Mouse (Mus musculus): ENCODE results near the gene Zfp398. TPM values are rescaled to one million over a fixed set of nuclear protein-coding genes. Genes with fewer than 3 reads are reported as not detected.
A peak's percentile ranks its signal among the peaks of the same experiment; 100 is the strongest.
"Not testable (repeated sequence)": the region's sequence is repeated elsewhere in the genome, so short reads cannot be mapped to it uniquely, and the experiment has no call there.

Gene Zfp398
- total RNA-seq, 1 experiment from 2014 or later, result 14.8 TPM

DNA sequence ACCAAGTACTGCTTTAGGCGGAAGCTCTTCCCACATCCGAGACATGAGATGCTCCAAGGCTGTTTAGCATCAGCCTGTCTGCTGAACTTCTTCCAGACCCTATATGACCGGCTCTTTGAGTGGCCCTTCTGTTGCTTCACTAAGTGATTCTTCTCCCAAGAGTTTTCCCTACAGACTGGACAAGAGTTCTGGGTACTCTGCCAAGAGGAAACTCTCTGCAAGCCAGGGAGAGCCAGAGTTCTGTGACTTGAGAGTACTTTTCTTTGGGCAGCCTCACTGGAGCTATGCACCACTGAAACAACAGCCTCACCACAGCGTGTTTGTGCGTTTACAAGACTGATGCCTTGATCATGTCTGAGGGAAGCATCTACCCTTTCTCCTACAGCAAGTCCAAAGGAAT, 14.2 kb upstream of the Zfp398 start:
- no peak for ATAC-seq (replicated peaks; ENCODE audit: insufficient number of reproducible peaks, low FRiP score, low TSS enrichment, poor library complexity, severe bottlenecking)

DNA sequence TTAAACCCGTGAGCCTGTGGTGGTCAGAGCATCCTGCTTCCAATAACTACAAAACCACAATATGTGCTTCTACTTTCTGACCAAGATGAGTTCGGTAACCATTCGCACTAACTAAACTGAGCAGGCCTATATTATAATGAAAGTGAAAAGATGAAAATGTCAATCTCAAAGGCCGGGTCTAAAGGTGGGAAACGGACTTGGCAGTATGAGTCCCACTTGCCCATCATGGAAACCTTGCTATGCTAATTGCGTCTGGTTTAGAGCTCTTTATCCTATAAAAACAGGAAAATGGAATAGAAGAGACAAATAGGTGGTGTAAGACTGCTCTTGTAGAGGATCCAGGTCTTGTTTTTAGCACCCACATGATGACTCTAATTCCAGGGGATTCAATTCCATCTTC, 13.7 kb upstream of the Zfp398 start:
- ATAC-seq (replicated peaks; ENCODE audit: insufficient number of reproducible peaks, low FRiP score, low TSS enrichment, poor library complexity, severe bottlenecking), result no peak

DNA sequence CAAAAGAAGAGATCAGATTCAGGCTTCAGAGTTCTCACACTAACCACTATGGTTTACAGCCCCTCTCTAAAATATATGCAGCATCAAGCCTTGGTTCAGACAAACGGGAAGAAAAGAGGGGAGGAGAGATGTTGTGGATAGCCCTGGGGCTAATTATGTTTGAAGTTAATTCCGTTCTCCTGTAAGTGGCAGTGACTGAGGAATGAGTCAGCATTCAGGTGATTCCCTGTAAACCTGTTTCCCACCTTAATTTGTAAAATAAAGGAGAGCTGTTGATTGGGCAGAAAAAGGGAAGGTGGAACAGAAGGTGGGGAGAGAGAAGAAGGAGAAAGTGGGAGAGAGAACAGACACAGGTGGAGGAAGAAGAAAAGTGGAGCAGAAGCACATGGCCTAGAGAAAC, 11.2 kb upstream of the Zfp398 start:
- ATAC-seq (replicated peaks; ENCODE audit: insufficient number of reproducible peaks, low FRiP score, low TSS enrichment, poor library complexity, severe bottlenecking), result no peak

DNA sequence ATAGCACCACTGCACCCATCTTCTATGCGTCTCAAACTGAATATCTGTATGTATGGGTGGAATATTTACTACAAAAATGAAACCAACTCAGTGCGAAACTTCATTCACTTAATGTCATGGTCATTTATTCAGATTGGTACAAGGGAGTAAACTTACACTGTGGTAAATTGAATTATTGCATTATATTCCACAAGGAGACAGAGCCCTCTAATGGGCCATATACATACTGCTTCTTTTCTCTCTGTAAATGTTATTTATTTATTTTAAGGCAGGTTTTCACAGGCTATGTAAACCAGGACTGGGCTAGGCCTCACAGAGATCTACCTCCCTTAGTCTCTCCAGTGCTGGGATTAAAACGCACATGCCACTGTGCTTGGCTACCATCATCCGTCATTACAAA, 8.0 kb upstream of the Zfp398 start:
- no peak for ATAC-seq (replicated peaks; ENCODE audit: insufficient number of reproducible peaks, low FRiP score, low TSS enrichment, poor library complexity, severe bottlenecking)

DNA sequence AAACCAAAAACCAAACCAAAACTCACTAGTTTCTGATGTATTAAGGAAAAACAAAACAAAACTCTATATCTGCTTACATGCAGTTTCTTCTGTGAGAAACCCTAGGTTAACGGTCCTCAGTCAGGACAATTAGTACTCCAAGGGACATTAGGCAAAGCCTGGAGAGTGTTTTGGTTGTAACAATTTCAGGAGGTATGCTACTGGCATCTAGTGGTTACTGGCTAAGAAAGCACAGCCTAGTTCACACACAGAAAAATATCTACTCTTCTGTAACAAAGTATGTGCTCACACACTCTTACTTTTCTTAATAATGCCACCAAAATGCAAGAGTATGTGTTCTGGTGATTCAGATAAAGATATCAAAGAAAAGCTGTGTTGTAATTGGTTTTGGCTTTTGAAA, 6.5 kb upstream of the Zfp398 start:
- no peak for ATAC-seq (replicated peaks; ENCODE audit: insufficient number of reproducible peaks, low FRiP score, low TSS enrichment, poor library complexity, severe bottlenecking)

DNA sequence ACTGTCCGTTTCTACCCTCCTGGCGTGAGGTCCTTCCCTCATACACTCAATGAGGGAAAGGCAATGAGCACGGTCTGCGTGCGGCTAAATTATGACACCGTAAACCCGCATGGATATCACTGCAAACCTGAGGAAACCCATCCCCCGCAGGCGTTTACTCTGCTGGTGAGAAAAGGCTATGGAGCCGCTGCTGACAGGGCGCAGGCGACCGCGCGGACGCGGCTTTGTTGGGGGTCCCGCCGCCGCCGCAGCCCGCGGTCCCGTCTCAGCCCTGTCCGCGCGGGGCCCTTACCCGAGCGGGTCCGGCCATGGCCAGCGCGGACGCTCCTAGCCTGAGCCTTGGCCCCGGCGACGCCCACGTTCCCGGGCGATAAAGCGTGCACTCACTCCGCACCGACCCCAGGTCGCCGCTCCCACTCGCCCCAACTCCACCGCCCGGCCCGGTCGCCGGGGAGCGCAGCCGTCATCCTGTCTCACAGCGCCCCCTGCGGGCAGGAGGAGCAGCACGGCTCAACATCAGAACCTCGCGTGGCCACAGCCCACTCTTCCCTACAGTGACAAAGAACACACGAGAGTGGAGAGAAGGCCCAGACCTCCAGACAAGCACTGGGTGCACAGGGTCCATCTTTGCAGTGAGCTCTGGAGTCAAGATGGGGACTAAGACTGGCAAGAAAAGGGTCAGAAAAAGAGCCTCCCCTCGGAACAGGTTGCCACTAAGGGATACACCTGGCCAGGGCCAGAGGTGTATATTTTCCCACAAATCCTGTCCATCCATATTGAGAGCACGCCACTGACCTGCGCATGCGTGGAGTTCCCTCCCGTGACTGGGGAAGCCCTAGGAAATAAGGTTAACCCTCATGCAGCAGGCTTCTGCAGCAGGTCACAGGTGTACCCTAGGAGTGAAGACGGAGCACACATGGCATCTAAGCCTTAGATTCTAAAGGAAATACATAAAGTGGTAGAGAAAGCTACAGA, 5.1 kb upstream of the Zfp398 start, which contains the start of gene Zfp786:
Zfp786 (minus strand) TSS at position 764 of the 975 bp plus-strand sequence.
- ATAC-seq (replicated peaks; ENCODE audit: insufficient number of reproducible peaks, low FRiP score, low TSS enrichment, poor library complexity, severe bottlenecking), result peak; percentile 86

DNA sequence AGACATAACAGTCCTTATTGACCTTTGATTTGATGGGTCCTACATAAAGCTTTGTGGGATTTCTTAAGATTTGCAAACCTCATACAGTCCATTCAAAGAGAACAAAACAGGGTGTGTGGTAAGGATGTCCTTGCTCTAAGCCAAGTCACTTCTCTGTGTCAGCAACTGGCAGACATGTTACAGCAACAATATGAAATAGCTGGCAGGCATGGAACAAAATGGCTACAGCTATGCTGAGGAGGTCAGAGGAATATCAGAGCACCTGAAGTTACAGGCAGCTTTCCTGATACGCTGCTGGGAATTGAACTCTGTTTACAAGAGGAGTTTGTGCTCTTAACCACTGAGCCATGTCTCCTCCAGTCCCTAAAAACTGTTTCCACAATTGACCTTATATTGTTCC, 3.2 kb upstream of the Zfp398 start:
- ATAC-seq (replicated peaks; ENCODE audit: insufficient number of reproducible peaks, low FRiP score, low TSS enrichment, poor library complexity, severe bottlenecking), result no peak

DNA sequence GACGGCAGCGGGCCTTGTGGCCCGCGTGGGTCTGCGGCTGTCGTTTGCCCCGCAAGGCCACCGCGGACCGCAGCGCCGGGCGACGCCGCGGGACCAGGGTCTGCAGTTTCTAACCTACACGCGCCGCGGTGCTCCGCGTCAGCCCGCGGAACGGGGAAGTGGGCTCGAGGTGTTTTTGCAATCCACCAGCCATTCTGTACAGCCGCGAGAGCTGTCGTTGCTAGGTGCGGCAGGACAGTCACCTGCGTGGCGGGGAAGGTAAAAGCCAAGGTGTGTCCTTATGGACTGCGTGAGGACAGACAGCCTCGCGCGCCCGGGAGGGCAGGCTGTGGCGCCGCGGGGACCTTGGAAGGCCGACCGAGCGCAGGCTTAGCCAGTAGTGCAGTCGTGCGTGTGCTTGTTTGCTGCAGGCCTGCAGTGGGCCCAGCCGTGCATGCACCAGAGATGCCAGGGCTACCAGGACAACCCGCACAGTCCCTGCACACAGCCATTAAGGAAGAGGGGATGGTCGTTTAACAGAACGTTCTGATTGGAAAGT, 592 bp downstream of the Zfp398 start:
- 0 out of 2 replicates have a peak, but pooled peaks have one; percentile 23 for ATAC-seq (replicated peaks; ENCODE audit: insufficient number of reproducible peaks, low FRiP score, low TSS enrichment, poor library complexity, severe bottlenecking)

DNA sequence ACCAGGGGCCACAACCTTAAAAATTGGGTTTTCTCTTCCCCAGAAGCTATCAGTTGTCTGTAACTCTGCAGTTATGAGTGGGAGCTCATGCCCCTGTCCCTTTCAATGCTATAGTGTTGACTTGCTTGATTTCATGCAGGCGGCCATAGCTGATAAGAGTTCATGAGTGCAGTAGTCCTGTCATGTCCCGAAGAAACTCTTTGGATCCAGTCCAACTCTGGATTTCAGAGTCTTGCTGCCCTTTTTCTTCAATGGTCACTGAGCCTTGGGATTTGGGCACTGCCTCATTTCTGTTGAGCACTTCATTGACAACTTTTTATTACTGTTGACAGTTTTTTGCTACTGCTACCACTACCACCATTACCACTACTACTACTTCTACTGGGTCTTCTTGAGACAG, 2.2 kb downstream of the Zfp398 start:
- no peak for ATAC-seq (replicated peaks; ENCODE audit: insufficient number of reproducible peaks, low FRiP score, low TSS enrichment, poor library complexity, severe bottlenecking)

DNA sequence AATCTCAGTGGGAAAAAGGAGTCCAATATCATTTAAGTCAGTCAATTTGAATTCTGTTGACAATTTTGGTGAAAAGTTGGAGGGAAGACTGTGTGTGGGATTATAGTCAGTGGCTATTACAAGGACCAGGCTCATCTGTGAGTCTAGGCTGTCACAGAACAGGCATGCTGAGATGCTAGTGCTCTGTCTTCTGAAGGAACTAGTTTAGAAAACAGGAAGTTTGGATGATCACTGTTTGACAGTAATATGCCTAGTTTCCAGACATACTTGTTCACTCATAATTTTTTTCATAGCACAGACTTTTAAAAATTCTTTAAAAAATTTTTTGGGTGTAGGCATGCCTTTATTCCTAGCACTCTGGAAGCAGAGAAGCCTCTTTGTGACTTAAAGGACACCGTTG, 5.6 kb downstream of the Zfp398 start:
- ATAC-seq (replicated peaks; ENCODE audit: insufficient number of reproducible peaks, low FRiP score, low TSS enrichment, poor library complexity, severe bottlenecking), result no peak

DNA sequence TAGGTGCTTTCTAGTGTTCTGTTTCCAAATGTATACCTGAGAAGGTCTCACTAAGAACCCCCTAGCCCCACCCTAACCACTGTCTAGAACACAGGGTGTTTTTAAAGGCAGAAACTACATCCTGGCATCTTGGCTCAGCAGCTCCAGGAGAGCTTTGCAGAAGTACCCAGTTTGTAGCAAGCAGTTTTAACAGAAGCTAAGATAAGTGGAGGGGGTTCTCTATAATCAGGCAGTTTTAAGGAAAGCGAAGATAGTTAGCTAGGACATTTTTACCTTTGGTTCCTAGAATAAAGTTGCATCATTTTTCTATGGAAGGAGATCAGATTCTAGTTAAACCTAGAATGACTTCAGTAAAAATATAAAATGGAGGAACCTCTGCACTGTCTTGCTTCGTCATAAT, 6.4 kb downstream of the Zfp398 start:
- ATAC-seq (replicated peaks; ENCODE audit: insufficient number of reproducible peaks, low FRiP score, low TSS enrichment, poor library complexity, severe bottlenecking), result no peak

DNA sequence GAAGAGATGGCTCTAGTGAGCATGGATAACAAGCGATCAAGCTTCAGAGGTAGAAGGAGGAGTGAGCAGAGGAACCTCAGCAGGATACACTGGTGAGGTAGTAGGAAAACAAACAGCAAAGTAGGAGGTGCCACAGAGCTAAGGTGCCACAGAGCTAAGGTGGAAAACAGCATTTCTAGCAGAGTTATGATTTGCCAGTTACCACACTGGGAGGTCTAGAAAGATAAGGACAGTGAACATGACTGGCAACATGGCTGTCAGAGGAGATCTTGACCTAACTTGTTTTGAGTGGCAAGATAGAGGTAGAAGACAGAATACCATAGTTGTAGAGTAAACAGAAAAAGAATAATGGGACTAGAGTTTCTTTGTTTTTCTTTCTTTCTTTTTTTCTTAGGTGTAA, 6.9 kb downstream of the Zfp398 start:
- ATAC-seq (replicated peaks; ENCODE audit: insufficient number of reproducible peaks, low FRiP score, low TSS enrichment, poor library complexity, severe bottlenecking), result no peak

DNA sequence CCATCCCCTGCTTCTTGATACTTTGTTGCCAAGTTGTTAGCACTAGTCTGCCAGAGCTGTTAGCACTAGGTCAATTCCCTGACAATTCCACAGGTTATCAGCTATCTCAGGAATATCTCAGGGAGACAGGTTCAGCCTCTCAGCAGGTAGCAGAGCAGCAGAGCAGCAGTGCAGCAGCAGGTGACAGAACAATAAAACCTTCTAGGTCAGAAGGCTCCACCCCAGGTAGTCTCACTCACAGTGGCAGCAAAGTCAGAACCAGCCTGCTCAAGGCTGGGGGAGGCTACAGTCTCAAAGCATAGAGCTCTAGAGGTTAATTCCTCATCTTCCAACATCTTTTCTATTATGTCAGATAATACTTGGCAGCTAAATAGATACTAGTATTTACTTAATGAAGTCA, 10.3 kb downstream of the Zfp398 start:
- ATAC-seq (replicated peaks; ENCODE audit: insufficient number of reproducible peaks, low FRiP score, low TSS enrichment, poor library complexity, severe bottlenecking), result no peak

DNA sequence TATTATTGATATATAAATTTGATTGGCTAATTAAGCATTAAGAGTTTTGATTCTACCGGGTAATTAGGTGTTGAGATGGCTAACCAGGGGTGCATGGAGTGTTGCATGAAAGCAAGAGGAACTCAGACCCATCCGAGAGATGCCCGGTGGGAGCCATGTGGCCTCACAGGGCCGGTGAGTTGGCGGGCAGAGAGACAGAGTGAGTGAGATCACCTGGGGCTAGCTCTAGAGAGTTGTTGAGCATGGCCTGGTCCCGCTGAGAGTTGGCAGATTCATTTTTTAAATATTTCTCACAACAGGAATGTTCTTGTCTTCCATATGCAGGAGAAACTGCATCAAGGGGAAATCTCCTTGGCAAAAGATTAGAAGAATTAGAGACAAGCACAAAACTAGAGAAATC, 21.8 kb downstream of the Zfp398 start:
- no peak for ATAC-seq (replicated peaks; ENCODE audit: insufficient number of reproducible peaks, low FRiP score, low TSS enrichment, poor library complexity, severe bottlenecking)

DNA sequence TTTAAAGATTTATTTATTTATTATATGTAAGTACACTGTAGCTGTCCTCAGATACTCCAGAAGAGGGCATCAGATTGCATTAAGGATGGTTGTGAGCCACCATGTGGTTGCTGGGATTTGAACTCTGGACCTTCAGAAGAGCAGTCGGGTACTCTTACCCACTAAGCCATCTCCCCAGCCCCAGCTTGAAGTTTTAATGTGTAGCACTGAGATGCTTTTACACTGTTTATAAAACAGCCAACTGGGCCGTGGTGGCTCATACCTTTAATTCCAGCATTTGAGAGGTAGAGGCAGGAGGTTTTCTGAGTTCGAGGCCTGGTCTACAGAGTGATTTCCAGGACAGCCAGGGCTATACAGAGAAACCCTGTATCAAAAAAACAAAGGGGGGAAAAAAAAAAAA, 22.3 kb downstream of the Zfp398 start:
- not testable (repeated sequence) for ATAC-seq (replicated peaks; ENCODE audit: insufficient number of reproducible peaks, low FRiP score, low TSS enrichment, poor library complexity, severe bottlenecking)

DNA sequence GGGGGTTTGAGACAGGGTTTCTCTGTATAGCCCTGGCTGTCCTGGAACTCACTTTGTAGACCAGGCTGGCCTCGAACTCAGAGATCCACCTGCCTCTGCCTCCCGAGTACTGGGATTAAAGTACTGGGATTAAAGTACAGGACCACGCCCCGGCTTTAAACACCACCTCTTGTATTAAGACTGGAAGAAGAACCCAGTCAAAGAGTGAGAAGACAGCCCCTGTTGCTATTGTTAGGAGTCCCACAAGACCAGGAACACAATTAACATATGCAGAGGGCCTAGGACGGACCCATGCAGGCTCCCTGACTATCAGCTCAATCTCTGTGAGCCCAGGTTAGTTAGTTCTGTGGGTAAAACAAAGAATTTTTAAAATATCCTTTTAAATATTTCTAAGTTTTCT, 36.8 kb downstream of the Zfp398 start:
- no peak for ATAC-seq (replicated peaks; ENCODE audit: insufficient number of reproducible peaks, low FRiP score, low TSS enrichment, poor library complexity, severe bottlenecking)

DNA sequence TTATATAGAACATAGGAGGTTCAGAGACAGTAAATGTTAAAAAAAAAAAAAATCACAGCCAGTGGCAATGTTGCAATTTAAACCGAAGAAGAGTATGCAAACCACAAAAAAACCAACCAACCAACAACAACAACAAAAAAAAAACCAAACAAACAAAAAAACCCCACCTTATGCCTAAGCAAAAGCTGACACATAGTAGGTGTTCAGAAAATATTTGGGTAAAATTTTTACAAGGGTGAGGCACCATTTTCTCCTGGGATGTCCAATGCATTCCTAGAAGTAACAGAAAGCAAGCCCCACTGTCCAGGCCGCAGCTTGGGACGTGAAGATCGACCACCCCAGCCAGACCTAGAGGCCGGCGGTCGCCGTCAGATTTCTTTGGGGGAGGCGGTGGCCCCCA, 41.6 kb downstream of the Zfp398 start, which contains the start of gene Zfp282:
Zfp282 (plus strand) TSS at position 147 of the 400 bp plus-strand sequence.
- no peak for ATAC-seq (replicated peaks; ENCODE audit: insufficient number of reproducible peaks, low FRiP score, low TSS enrichment, poor library complexity, severe bottlenecking)

DNA sequence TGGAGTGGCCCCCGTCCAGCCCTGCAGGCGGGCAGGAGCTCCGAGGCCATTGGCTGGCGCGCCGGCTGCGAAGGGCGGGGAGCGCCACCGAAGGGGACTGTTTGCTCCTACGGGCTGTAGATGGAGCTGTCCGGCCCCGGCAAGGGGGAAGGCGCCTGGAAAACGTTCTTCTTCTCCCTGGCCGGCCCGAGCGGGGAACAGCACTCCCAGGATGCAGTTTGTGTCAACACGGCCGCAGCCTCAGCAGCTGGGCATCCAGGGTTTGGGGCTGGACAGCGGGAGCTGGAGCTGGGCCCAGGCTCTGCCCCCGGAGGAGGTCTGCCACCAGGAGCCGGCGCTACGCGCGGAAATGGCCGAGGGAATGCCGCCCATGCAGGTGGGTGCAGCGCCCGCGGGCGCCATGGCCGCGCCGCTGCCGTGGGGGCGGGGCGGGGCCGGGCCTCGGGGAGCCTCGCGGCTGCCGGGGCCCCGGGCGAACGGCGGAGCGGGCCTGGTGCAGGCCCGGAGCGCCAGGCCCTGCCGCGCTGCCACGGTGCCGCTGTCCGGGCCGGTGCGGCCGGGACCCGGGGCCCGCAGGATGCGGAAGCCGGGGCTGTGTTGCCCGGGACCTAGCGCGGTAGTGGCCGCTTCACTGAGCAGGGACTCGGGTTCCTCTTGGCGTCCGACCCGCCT, 42.1 kb downstream of the Zfp398 start:
- ATAC-seq (replicated peaks; ENCODE audit: insufficient number of reproducible peaks, low FRiP score, low TSS enrichment, poor library complexity, severe bottlenecking), result peak; percentile 84

DNA sequence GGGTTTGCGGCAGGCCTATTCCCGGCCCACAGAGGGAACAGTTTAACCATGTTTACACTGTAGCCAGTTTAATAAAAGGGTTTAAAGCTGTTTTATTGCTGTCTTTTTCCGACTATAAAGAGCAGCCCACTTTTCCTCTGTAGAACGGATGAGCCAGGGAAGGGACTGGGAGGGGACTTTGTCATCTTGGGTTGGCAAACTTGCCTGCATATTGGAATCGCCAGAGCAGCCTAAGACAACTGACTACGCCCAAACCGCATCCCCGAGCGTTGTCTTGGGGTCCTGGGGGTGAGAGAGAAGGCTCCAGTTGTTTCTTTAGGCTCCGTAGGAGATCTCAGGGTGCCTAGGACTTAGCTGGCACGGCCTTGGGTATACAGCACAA, 42.7 kb downstream of the Zfp398 start:
- ATAC-seq (replicated peaks; ENCODE audit: insufficient number of reproducible peaks, low FRiP score, low TSS enrichment, poor library complexity, severe bottlenecking), result no peak

DNA sequence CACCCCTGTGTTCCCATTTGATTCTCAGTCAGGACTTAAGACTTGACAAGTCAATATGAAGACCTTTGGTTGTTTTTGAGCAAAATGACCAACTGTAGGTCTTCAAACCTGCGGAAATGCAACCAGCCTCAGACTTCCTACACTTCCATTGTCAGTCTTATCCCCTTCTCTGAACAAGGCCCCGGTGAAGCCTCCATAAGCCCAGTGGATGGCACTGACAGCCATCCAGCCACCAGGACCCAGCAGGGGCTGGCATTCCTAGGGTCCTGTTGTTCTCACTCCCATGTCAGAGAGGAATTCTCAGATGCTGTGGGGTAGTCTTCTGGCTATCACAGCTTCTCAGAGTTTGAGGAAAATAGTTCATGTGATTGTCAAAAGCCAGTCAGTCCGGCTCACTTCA, 43.1 kb downstream of the Zfp398 start:
- ATAC-seq (replicated peaks; ENCODE audit: insufficient number of reproducible peaks, low FRiP score, low TSS enrichment, poor library complexity, severe bottlenecking), result no peak

Measured in monocyte, adult 5-6 weeks (primary cell).